Mouse (Mus musculus) thymus, adult 2 months (tissue): Measurements from ENCODE around the gene Gtpbp8.
A peak's percentile ranks its signal among the peaks of the same experiment; 100 is the strongest.

Source experiments
- CTCF ChIP-seq: fragments of 200-500 bp; IDR thresholded peaks from 2 replicates; pipeline ENCODE4 v1.5.1; 2012; ENCODE audit warnings: mild to moderate bottlenecking, control low read depth, low read length, moderate library complexity, borderline replicate concordance; ENCODE audit not compliant: control insufficient read depth, poor library complexity, insufficient read depth; ENCODE audit errors: extremely low read depth
- POLR2A ChIP-seq: fragments of 200-500 bp; IDR thresholded peaks from 2 replicates; pipeline ENCODE4 v1.6.1; 2012; ENCODE audit warnings: mild to moderate bottlenecking, low read length, control low read depth, moderate library complexity; ENCODE audit not compliant: control insufficient read depth, poor library complexity, insufficient read depth; ENCODE audit errors: extremely low read depth

GRCm38 (mm10) chr16:44765555-44766319, 19.6 kb upstream of the Gtpbp8 start, which contains the start of gene Cd200r1:
- TF ChIP-seq POLR2A (0 out of 2 replicates have a peak, but pooled peaks have one; percentile 19), CTCF (no peak)
